8 mouse cellular contexts compared by ENCODE assay signal in the genomic region with DNA sequence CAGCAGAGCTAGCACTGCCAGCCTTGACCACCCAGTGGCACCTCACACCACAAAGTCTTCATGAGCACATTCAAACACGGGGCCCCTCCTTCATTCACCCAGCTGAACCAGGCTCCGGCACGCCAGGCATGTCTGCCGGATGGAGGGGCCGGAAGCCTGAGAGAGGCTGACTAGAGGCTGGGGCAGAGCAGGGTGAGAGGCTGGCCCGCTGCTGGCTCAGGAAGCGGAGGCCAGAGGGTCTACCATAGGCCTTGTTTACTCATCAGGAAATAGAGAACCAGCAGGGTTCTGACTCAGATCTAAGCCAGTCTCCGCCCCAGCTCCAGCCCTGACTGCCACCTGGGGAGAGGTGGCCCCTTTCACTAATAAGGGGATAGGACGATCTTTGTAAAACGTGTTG. TPM values are rescaled to one million over a fixed set of nuclear protein-coding genes. Genes with fewer than 3 reads are reported as not detected.
A peak's percentile ranks its signal among the peaks of the same experiment; 100 is the strongest.
DNase-seq lines count a peak whose midpoint lies in the region; ATAC-seq and TF ChIP-seq lines count a peak whose summit lies in the region.

No protein-coding gene starts in this region.

- DNase-seq in midbrain, embryonic 11.5 days (ENCODE audit: low spot score, missing footprints) = no peak
- DNase-seq in heart, adult 8-10 months (ENCODE audit: low spot score) = peak; percentile 53
- peak; percentile 73 for DNase-seq in kidney, adult 11 months
- peak; percentile 44 for DNase-seq in lung, adult 2 months
- DNase-seq in spleen, adult 12 weeks (ENCODE audit: low spot score) = peak; percentile 33
- no peak for DNase-seq in testis, postnatal 10 days (ENCODE audit: low spot score)
- no peak for DNase-seq in layer of hippocampus, adult 18-20 months (ENCODE audit: low spot score in 2 of 2)

- no peaks in the 10 kb centered on the region for H3K36me3 ChIP-seq in midbrain, embryonic 11.5 days (ENCODE audit: control insufficient read depth, insufficient read depth, low read length)
- no peaks in the 10 kb centered on the region for H3K36me3 ChIP-seq in midbrain, embryonic 13.5 days

- H3K27ac ChIP-seq in midbrain, embryonic 11.5 days (ENCODE audit: low read depth, low read length) = no peak overlapping the region
- H3K27ac ChIP-seq in midbrain, embryonic 13.5 days = no peak overlapping the region

- H3K4me3 ChIP-seq in midbrain, embryonic 11.5 days (ENCODE audit: low read depth, low read length) = no peak overlapping the region
- H3K4me3 ChIP-seq in midbrain, embryonic 13.5 days (replicated peaks) = no peak overlapping the region
- peak overlapping the region; percentile 24 for H3K4me3 ChIP-seq in lung, adult 2 months (replicated peaks; ENCODE audit: extremely low read depth, low read depth, low read length)

- 14% methylated on average over 10 of the region's 10 CpGs for WGBS in midbrain, embryonic 11.5 days
- 19% methylated on average over 10 of the region's 10 CpGs for WGBS in midbrain, embryonic 13.5 days
- 19% methylated on average over 10 of the region's 10 CpGs for WGBS in lung, adult 2 months

- no peak overlapping the region for H3K4me2 ChIP-seq in midbrain, embryonic 11.5 days
- H3K4me2 ChIP-seq in midbrain, embryonic 13.5 days (replicated peaks) = no peak overlapping the region

- H3K9ac ChIP-seq in midbrain, embryonic 11.5 days (ENCODE audit: low read length) = peak overlapping the region; percentile 40; the same call in 1 of the 2 replicates
- no peak overlapping the region for H3K9ac ChIP-seq in midbrain, embryonic 13.5 days (replicated peaks)

- no peaks in the 10 kb centered on the region; the same call in 1 of the 2 replicates for H3K4me1 ChIP-seq in midbrain, embryonic 11.5 days (ENCODE audit: control insufficient read depth, insufficient read depth, low read length)
- H3K4me1 ChIP-seq in midbrain, embryonic 13.5 days (replicated peaks) = peaks cover 8% of the 10 kb centered on the region
- H3K4me1 ChIP-seq in lung, adult 2 months (ENCODE audit: control insufficient read depth, insufficient read depth, low read length) = peaks cover 15% of the 10 kb centered on the region

- TF ChIP-seq POLR2A in lung, adult 2 months (IDR thresholded peaks at IDR 0.05; ENCODE audit: borderline replicate concordance, extremely low read depth, low read depth, low read length) = no peak

- ATAC-seq in midbrain, embryonic 11.5 days (ENCODE audit: low FRiP score) = no peak
- ATAC-seq in midbrain, embryonic 13.5 days = no peak; the same call in 1 of the 2 replicates

- H3K27me3 ChIP-seq in midbrain, embryonic 11.5 days (ENCODE audit: control insufficient read depth, insufficient read depth, low read length) = peaks cover 14% of the 10 kb centered on the region
- peaks cover 55% of the 10 kb centered on the region for H3K27me3 ChIP-seq in midbrain, embryonic 13.5 days

- no peaks in the 10 kb centered on the region for H3K9me3 ChIP-seq in midbrain, embryonic 11.5 days (ENCODE audit: control insufficient read depth, low read length)
- no peaks in the 10 kb centered on the region for H3K9me3 ChIP-seq in midbrain, embryonic 13.5 days

- no peak for TF ChIP-seq CTCF in lung, adult 2 months (IDR thresholded peaks at IDR 0.05; ENCODE audit: insufficient read depth, low read length)

RNA-seq across cellular contexts. Expression of gene Lrrc71, which starts 16.7 kb away (rescaled TPM):
- polyA plus RNA-seq in midbrain, embryonic 11.5 days (2014; fragmentation: Nextera tagmentation; extraction: Ambion mirVana) = 0.08 and 0.21 TPM in 2 replicates
- 0.36 and 0.62 TPM in 2 replicates for polyA plus RNA-seq in midbrain, embryonic 13.5 days (2015; fragmentation: Nextera tagmentation; extraction: Ambion mirVana)
- total RNA-seq in heart, adult 8-10 months (2022) = under 1 TPM in 3 of 4 experiments, not detected in 1; 0.09 to 0.31 (median 0.13) TPM
- 9.5 and 15.4 TPM in 2 replicates for polyA plus RNA-seq in lung, adult 2 months (2012; rRNA removed)
- 1 to 10 TPM in 1 of 2 experiments, under 1 TPM in 1; 0.89 to 1.1 TPM for total RNA-seq in layer of hippocampus, adult 18-20 months (2021)

RNA-seq across cellular contexts. Expression of gene Ntrk1, which starts 29.9 kb away (rescaled TPM):
- polyA plus RNA-seq in midbrain, embryonic 11.5 days (2014; fragmentation: Nextera tagmentation; extraction: Ambion mirVana) = 2.4 and 3.2 TPM in 2 replicates
- 2.4 and 2.5 TPM in 2 replicates for polyA plus RNA-seq in midbrain, embryonic 13.5 days (2015; fragmentation: Nextera tagmentation; extraction: Ambion mirVana)
- total RNA-seq in heart, adult 8-10 months (2022) = under 1 TPM in 3 of 4 experiments, not detected in 1; 0.16 to 0.30 (median 0.19) TPM
- 0.56 and 0.87 TPM in 2 replicates for polyA plus RNA-seq in lung, adult 2 months (2012; rRNA removed)
- under 1 TPM; 0.25 to 0.32 TPM for total RNA-seq in layer of hippocampus, adult 18-20 months (2021)

RNA-seq across cellular contexts. Expression of gene Insrr, which starts 31.7 kb away (rescaled TPM):
- 0.51 and 0.71 TPM in 2 replicates for polyA plus RNA-seq in midbrain, embryonic 11.5 days (2014; fragmentation: Nextera tagmentation; extraction: Ambion mirVana)
- polyA plus RNA-seq in midbrain, embryonic 13.5 days (2015; fragmentation: Nextera tagmentation; extraction: Ambion mirVana) = 0.82 and 0.87 TPM in 2 replicates
- not detected for total RNA-seq in heart, adult 8-10 months (2022)
- 0.19 and 0.66 TPM in 2 replicates for polyA plus RNA-seq in lung, adult 2 months (2012; rRNA removed)
- total RNA-seq in layer of hippocampus, adult 18-20 months (2021) = under 1 TPM; 0.15 TPM

RNA-seq across cellular contexts. Expression of gene Pear1, which starts 59.0 kb away (rescaled TPM):
- 5.4 and 6.9 TPM in 2 replicates for polyA plus RNA-seq in midbrain, embryonic 11.5 days (2014; fragmentation: Nextera tagmentation; extraction: Ambion mirVana)
- 4.8 and 7.1 TPM in 2 replicates for polyA plus RNA-seq in midbrain, embryonic 13.5 days (2015; fragmentation: Nextera tagmentation; extraction: Ambion mirVana)
- total RNA-seq in heart, adult 8-10 months (2022) = 10 to 100 TPM; 14.0 to 19.9 (median 15.4) TPM
- polyA plus RNA-seq in lung, adult 2 months (2012; rRNA removed) = 87.2 and 112 TPM in 2 replicates
- 10 to 100 TPM in 1 of 2 experiments, 1 to 10 TPM in 1; 7.1 to 11.6 TPM for total RNA-seq in layer of hippocampus, adult 18-20 months (2021)

Comparison
In these comparisons a context has a peak if more than half of its experiments do, and no peak if none do; other contexts are left out.
1. DNase-seq: peak in heart, adult 8-10 months (single experiment), kidney, adult 11 months (single experiment), lung, adult 2 months (single experiment) and spleen, adult 12 weeks (single experiment); none in midbrain, embryonic 11.5 days (single experiment), testis, postnatal 10 days (single experiment) and layer of hippocampus, adult 18-20 months (0 of 2).